Mouse (Mus musculus) neural tube, embryonic 11.5 days (tissue): ENCODE measurements around the gene Itprip. TPM values are rescaled to one million over a fixed set of nuclear protein-coding genes. Genes with fewer than 3 reads are reported as not detected.
"Not testable (repeated sequence)": the region's sequence is repeated elsewhere in the genome, so short reads cannot be mapped to it uniquely, and the experiment has no call there.

Experiments used
- ATAC-seq: fragments of 200-750 bp; cut with Nextera tagmentation; 2 replicates; pipeline ENCODE4 v1.8.0; 2017; ENCODE audit warnings: moderate number of reproducible peaks, mild to moderate bottlenecking, moderate TSS enrichment, moderate library complexity; ENCODE audit not compliant: insufficient read depth, low FRiP score, low TSS enrichment
- DNase-seq: peaks from one replicate; pipeline ENCODE4 v3.0.0-alpha.2; 2015; ENCODE audit warnings: low spot score
- H3K27ac ChIP-seq: fragments of 300-500 bp; sonication (generic); 2 replicates; pipeline ENCODE4 v1.5.1; 2014; ENCODE audit warnings: low read depth, mild to moderate bottlenecking, low read length
- H3K27me3 ChIP-seq: fragments of 300-500 bp; sonication (generic); 2 replicates; pipeline ENCODE4 v1.6.1; 2014; ENCODE audit warnings: mild to moderate bottlenecking, low read length, mixed read lengths; ENCODE audit not compliant: control insufficient read depth, insufficient read depth
- H3K36me3 ChIP-seq: fragments of 300-500 bp; sonication (generic); 2 replicates; pipeline ENCODE4 v1.6.1; 2014; ENCODE audit warnings: mild to moderate bottlenecking, low read length, moderate library complexity, mixed read lengths; ENCODE audit not compliant: control insufficient read depth, insufficient read depth
- H3K4me1 ChIP-seq: fragments of 300-500 bp; sonication (generic); 2 replicates; pipeline ENCODE4 v1.6.1; 2014; ENCODE audit warnings: low read length, mixed read lengths; ENCODE audit not compliant: control insufficient read depth, insufficient read depth
- H3K4me2 ChIP-seq: fragments of 300-500 bp; sonication (generic); 2 replicates; pipeline ENCODE4 v1.6.1; 2014; ENCODE audit warnings: low read depth, mild to moderate bottlenecking, moderate library complexity
- H3K4me3 ChIP-seq: fragments of 300-500 bp; sonication (generic); 2 replicates; pipeline ENCODE4 v1.5.1; 2014; ENCODE audit warnings: low read depth, low read length
- H3K9ac ChIP-seq: fragments of 300-500 bp; sonication (generic); 2 replicates; pipeline ENCODE4 v1.6.1; 2014; ENCODE audit warnings: mild to moderate bottlenecking, low read length
- H3K9me3 ChIP-seq: fragments of 300-500 bp; sonication (generic); 2 replicates; pipeline ENCODE4 v1.6.1; 2016; ENCODE audit warnings: low read length; ENCODE audit not compliant: control insufficient read depth
- WGBS: fragments of 180-500 bp; shearing (Covaris S2); extraction: QIAGEN DNeasy Blood & Tissue Kit; methylation state at CpG from one replicate; pipeline ENCODE4 v1.1.7; 2014; 5-methylcytosine and 5-hydroxymethylcytosine counted together
- polyA plus RNA-seq: library from polyadenylated mRNA; unstranded; fragments of >200 nt; fragmentation: Nextera tagmentation; extraction: Ambion mirVana; gene quantifications from 2 replicates; pipeline ENCODE4 v1.2.1, GENCODE M21; 2014

Itprip gene
- polyA plus RNA-seq, 1 experiment from 2014 or later: 15.8 TPM

GRCm38 (mm10) chr19:47857957-47858942 is 60.8 kb downstream of the Itprip start:
- no peak overlapping the region for H3K4me3 ChIP-seq
- H3K4me1 ChIP-seq: no peaks in the 10 kb centered on the region
- no peaks in the 10 kb centered on the region; the same call in 1 of the 2 replicates for H3K36me3 ChIP-seq
- ATAC-seq (no peak), DNase-seq (peak; percentile 8)
- no peak overlapping the region for H3K27ac ChIP-seq
- H3K4me2 ChIP-seq: no peak overlapping the region
- H3K9ac ChIP-seq: no peak overlapping the region
- 87% methylated on average over 18 of the region's 18 CpGs for WGBS
- H3K27me3 ChIP-seq: no peaks in the 10 kb centered on the region
- no peaks in the 10 kb centered on the region for H3K9me3 ChIP-seq

DNA sequence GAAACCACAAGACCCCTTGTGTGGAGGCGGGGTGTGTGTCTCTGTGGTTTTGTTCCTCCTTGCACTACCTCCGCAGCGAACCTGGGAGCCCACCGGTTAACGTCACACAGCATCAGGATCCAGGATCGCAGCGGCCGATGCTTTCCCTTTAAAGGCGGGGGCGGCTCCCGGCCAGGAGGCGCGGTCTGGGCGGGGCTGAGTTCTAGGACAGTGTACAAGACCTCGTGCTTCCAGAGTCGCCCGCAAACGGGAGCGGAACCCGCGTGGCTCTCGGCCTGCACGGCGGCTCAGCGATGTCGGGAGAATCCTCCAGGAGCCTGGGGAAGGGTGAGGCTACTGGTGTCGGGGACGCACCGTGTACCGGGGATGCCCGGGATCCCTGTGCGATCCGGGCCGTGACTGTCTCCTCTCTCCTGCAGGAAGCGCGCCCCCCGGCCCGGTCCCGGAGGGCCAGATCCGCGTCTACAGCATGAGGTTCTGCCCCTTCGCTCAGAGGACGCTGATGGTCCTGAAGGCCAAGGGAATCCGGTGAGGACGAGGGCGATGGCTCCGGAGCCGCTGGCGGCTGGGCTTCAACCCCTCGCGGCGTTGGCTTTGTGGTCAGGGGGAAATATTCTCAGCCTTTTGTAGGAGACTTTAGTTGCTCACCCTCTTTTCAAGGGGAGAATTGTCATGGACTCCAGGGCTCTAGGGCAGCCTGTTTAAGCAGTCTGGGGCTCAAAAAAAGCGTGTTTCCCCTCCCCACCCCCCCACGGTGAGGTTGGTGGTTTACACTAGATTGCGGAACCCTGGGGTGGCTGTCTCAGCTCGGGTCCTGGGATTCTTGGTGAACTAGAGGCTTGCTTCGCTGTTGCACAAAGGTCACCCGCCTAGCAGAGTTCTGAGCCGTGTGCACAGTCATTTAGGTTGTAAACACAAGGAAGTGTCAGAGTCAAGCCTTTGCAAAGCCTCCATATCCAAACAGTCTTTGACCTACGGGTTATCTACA is 64.0 kb downstream of the Itprip start, which contains the start of gene Gsto1:
Gene Gsto1 (plus strand): TSS at position 175 of the 988 bp plus-strand sequence.
- WGBS: under 1% methylated on average over 60 of the region's 60 CpGs
- no peaks in the 10 kb centered on the region for H3K4me1 ChIP-seq
- H3K9ac ChIP-seq: peak within 1 kb of the TSS; percentile 77
- peak within 1 kb of the TSS; percentile 61 for H3K4me3 ChIP-seq
- H3K9me3 ChIP-seq: no peaks in the 10 kb centered on the region
- peak; percentile 93 for ATAC-seq
- H3K4me2 ChIP-seq: peak within 1 kb of the TSS; percentile 95
- peak; percentile 90 for DNase-seq
- H3K27ac ChIP-seq: peak within 1 kb of the TSS; percentile 67
- H3K27me3 ChIP-seq: no peaks in the 10 kb centered on the region
- no peaks in the 10 kb centered on the region; the same call in 1 of the 2 replicates for H3K36me3 ChIP-seq

DNA sequence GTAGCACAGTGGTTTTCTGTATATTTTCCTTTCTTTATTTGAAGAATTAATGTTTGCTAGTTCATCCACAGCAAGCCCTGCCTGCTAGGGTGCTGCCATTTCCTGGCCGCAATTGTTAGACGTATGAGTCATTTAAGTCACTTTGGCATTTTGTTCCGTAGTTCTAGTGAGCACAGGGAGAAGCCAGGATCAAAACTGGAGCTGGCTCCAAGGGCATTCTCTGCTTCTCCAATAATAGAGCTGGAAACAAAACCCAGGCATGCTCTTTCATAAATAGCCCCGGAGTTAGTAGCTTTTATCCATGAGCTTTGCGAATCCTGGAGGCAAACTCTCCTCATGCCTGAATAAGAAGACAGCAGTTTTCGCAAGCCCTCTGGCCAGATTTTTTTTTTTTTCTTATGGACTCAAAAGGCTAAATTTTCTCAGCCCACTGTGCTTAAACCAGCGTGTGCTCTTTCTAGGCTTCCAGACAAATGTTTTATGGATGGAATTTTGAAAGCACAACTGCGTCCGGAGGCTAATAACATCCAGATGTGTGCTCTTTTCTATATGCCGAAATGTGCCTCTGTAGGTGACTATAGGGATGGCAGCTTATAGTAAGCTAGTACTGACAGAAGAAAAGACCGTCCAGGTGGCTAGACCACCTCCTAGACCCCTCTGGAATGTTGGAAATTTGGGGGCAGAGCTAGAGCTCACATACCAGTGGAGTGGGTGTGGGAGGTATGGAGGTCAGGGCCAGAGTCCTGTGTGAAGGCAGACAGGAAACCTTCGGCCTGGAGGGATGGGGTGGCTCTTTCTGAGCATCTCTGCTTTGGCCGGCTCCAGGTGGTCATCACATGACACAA is 64.9 kb downstream of the Itprip start:
- H3K27ac ChIP-seq: peak overlapping the region; percentile 67; the same call in 1 of the 2 replicates
- H3K9me3 ChIP-seq: no peaks in the 10 kb centered on the region
- H3K9ac ChIP-seq: peak overlapping the region; percentile 77
- WGBS: 21% methylated on average over 13 of the region's 13 CpGs
- H3K4me3 ChIP-seq: peak overlapping the region; percentile 61
- no peaks in the 10 kb centered on the region for H3K4me1 ChIP-seq
- peak; percentile 55 for DNase-seq
- ATAC-seq: peak; percentile 66
- H3K36me3 ChIP-seq: no peaks in the 10 kb centered on the region; the same call in 1 of the 2 replicates
- peak overlapping the region; percentile 95 for H3K4me2 ChIP-seq
- H3K27me3 ChIP-seq: no peaks in the 10 kb centered on the region

GRCm38 (mm10) chr19:47853053-47853452 is 66.0 kb downstream of the Itprip start:
- DNase-seq: no peak
- WGBS: 83% methylated on average over 3 of the region's 3 CpGs
- no peak overlapping the region for H3K4me3 ChIP-seq
- ATAC-seq: no peak
- H3K27ac ChIP-seq: no peak overlapping the region
- H3K4me1 ChIP-seq: no peaks in the 10 kb centered on the region
- no peaks in the 10 kb centered on the region for H3K27me3 ChIP-seq
- no peaks in the 10 kb centered on the region for H3K9me3 ChIP-seq
- no peak overlapping the region for H3K4me2 ChIP-seq
- no peaks in the 10 kb centered on the region for H3K36me3 ChIP-seq
- H3K9ac ChIP-seq: no peak overlapping the region

GRCm38 (mm10) chr19:47852131-47852530 is 67.0 kb downstream of the Itprip start:
- not testable (repeated sequence) for H3K9me3 ChIP-seq, H3K4me3 ChIP-seq, ATAC-seq, H3K36me3 ChIP-seq, H3K27ac ChIP-seq, DNase-seq, H3K4me2 ChIP-seq, H3K9ac ChIP-seq, H3K4me1 ChIP-seq, H3K27me3 ChIP-seq
- 91% methylated on average over 3 of the region's 3 CpGs for WGBS

- Histone ChIP-seq H3K9me3 (no peaks in the 10 kb centered on the region), H3K36me3 (no peaks in the 10 kb centered on the region), H3K27me3 (no peaks in the 10 kb centered on the region), H3K9ac (no peak overlapping the region), H3K4me3 (no peak overlapping the region), H3K27ac (no peak overlapping the region), H3K4me2 (no peak overlapping the region), H3K4me1 (no peaks in the 10 kb centered on the region)
- no peak for ATAC-seq
- WGBS: 78% methylated on average over 3 of the region's 3 CpGs
- DNase-seq: no peak
Observed at GRCm38 (mm10) chr19:47849735-47850134, 69.4 kb downstream of the Itprip start.
